Mouse (Mus musculus) lung, postnatal 25 days (tissue): Measurements from ENCODE around the gene Kif3a.

Experiments used
- DNase-seq: peaks from one replicate; pipeline ENCODE4 v3.0.0; 2022; ENCODE audit warnings: low spot score

Gene Kif3a

DNA sequence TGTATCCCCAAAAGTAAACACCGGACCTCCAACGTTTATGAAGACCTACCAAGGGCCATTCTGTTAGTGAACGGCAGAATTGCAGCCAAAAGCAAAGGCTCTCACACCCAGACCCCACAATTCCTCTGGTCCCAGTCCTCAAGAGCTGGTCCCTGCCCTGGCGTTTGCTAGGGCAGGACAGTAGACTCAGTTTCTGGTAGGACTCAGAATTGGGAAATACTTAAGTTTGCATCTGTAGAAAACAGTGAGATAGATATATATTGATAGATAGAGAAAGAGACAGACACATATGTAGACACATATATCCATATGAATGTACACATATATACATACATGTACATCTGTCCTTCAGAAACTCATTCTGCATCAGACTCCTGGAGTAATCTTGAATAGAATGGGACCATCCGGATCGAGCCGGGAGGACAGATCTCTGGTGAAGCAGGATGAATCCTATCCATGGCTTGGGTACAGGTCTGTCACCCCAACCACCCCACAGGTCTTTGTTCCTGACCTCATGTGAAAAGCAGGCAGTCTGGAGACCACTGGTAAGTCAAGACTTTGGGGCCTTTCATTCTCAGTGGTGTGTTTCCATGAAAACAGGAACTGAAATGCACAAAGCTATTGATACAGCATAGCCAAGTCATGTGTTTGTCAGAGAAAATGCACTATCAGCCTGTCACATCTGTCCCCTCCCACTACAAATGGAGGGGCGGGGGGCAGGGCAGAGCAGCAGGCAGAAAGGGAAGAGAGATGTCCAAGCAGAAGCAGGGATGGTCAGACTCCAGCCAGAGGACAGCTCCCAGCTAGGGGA lies 49.8 kb downstream of the Kif3a start:
- DNase-seq, result no peak

DNA sequence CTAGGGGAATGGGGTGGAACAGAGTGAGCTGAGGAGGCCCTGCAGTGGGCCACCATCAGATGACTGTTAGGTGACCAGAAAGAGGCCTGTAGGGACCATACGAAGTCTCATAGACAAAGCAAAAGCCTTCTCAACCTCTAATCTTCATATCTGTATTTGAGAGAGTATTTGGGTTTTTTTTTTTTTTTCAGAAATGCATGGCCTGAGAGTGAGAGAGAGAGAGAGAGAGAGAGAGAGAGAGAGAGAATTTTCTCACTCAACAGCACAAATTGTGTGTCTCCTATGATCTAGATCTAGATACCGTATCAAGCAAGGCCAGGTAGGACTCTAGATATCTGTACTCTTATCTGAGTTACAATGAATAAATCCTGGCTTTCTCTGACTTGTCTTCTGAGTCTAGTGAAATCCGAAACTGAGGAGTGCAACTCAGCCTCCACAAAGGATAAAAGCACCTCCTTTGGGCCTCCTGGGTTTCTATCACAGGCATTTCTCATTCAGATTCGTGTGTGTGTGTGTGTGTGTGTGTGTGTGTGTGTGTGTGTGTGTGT lies 50.5 kb downstream of the Kif3a start:
- DNase-seq, result no peak

DNA sequence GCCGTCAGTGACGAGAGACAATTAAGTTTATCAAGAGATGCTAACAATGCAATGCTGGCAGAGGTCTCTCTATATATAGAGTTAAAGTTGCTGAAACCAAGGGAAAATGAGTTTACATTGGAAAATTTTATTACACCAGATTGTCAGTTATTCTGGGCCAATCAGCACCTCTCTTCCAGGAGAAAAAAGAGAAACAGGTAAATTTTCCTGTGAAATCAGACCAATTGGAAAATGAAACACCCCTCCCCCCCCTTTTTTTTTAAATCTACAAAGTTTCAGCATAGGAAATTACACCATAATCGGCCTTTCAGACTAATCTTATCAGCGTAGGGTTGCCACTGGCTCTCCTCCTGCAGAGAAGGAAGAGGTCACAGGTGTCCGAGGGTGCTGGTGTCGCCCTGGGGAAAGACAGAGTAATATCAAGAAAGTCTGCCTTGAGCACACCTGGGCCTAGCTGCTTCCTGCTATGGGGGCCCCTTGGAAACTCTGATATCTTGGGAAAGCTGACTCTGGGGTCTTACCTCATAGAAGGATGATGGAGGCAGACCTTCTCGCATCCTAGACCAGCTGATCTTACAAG lies 51.5 kb downstream of the Kif3a start, which contains the start of gene Il4:
TSS of gene Il4 (minus strand) at position 51 of the 580 bp plus-strand sequence.
- DNase-seq, result no peak

DNA sequence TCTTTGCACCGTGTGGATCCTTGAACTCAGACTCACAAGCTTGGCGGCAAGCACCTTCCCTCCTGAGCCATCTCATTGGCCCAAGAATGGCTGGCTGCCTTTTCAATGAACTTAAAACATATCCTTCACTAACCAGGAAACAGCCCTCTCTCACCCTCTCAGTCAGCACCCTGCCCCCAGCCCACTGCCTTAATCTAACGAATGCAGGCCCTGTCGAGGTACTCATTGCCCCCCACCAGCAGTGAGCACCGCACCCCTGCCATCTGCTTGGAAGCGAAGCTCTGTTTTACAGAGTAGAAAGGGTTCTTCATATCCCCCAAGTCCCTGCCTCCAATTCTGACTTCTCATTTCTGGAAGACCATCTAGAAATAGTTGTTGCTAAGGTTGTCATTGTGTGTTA lies 52.2 kb downstream of the Kif3a start:
- DNase-seq, result no peak

DNA sequence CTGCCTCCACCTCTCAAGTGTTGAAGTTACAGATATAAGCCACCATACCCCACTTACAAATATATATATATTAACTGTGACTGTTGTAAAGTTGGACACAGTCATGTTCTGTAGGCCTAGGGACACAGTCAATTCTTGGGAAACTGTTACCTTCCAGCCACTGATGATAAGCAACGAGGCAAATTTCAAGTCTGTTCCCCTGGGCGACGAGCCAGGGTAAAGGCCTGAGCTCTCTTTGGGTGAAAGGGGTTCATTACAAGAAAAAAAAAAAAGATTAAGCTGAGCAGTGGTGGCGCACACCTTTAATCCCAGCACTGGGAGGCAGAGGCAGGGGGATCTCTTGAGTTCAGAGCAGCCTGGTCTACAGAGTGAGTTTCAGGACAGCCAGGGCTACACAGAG lies 52.9 kb downstream of the Kif3a start:
- DNase-seq, result no peak

DNA sequence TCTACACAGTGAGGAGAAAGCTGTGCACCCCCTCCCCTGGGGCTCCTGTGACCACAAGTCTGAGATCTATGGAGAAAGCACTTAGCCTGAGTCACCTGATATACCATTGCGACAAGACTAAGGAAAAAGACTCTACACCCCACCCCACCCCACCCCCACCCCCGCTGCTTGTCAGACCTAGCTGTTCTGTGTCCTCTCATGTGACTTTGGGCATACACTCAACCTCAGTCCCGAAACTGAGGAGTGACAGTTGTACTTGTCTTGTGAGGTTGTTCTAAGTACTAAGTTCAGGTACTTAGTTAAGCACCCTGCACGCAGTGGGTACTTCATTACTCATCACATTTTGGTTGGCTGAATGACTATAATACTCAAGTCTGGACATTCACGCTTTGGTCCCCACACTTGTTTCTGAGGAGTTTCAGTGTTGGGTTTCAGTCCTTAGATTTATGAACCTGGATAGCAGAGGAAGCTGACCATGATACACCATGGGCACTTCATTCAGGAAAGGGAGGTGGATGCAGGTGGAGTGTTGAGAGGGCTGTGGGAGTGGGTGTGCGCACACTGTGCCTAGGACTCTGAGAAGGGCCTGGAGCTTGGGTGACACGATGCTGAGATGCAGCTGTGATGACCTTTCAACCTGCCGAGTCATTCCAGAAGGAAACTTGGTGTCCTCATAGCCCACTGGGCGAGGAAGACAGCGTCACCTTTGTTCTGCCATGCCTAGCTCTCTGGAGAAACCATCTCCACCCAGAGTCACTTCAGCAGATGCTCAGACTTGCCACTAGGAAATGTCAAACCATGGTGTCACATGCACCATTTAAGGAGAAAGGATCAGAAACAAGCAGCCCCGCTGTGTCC lies 54.6 kb downstream of the Kif3a start:
- no peak for DNase-seq

DNA sequence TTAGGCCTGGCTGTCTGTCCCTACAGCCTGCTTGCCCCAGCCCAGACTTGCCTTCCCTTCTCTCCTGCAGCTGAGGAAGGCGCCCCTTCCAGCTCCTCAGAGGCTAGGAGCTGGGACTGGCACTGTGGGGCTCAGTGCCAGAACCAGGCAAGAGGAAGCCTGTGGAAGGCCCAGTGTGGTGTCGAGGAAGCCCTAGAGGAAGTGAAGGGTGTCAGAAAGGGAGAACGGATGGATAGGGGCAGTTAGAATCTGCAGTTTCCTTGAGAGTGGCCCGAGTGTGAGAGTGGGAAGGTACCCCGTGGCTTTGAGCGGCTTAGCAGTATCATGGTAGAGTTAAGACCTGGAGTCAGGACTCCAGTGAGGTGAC lies 55.2 kb downstream of the Kif3a start:
- no peak for DNase-seq

DNA sequence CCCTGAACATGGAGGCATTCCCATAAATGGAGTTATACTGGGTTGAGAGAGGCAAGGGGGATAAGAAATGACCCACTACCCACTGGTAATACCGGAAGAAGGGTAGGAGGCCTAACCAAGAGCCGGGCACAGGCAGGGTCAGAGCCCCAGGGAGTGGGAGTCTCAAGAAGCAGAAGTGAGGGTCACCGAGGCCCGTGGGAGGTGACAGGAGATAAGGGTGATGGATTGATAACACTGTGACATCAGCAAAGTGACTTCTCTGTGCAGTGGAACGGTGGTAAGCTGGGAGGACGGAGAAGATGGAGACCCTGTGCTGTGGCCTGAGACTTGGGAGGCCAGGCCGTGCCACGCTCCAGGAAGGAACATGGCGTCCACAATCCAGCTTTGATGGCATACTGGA lies 56.4 kb downstream of the Kif3a start:
- no peak for DNase-seq

DNA sequence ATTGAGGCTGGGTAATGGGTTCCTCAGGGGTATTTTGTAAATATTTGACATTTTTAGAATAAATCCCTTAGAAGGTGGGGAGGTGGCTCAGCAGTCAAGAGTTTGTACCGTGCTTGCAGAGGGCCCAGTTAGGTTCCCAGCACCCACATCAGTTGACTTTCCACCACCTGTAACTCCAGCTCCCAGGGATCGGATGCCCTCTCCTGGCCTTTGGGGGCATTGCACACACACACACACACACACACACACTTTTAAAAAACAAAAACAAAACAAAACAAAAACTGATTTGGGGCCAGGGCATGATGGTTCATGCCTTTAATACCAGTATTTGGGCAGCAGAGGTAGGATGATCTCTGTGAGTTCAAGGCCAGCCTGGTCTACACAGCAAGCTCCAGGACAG lies 56.9 kb downstream of the Kif3a start:
- no peak for DNase-seq

DNA sequence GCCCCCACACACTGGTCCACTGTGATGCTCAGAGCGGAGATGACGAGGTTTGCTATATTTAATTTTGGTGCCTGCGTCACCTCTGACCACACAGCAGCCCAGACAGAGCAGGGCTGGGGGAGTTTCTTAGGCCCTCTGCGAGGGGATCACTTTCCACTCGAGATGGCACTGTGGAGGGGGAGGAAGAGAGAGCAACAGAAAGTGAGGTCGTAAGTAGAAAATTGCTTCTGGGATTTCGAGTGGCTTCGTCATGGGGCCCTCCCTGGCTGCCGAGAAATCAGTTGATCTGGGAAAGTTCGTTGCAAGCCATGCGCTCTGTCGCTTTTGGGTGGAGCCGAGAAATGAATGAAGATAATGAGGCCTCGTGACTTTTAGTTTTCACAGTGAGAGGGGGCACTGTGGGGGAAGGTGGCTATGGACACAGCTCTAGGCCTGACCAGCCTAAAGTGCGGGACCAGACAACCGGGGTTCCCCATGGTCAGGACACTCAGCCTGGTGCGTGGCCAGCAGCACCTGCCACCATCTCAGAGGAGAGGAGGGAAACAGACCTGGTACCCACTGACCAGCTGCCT lies 59.7 kb downstream of the Kif3a start:
- no peak for DNase-seq

DNA sequence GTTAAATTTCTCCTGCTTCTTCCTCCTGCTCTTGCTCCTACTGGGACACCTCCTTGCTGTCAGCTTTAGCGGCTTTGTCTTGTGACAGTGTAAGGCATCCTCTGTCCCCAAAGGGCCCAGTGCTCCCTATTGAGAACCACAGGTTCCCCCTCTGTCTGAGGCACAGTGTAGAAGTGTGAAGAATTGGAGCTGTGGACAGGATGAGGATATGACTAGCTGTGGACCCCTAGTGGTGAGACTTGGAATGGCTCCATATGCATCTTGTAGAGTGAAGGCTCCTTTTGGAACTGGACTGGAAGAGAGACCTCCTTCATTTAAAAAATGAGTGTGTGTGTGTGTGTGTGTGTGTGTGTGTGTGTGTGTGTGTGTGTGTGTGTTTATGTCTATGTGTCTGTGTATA lies 60.7 kb downstream of the Kif3a start:
- peak; percentile 69 for DNase-seq

DNA sequence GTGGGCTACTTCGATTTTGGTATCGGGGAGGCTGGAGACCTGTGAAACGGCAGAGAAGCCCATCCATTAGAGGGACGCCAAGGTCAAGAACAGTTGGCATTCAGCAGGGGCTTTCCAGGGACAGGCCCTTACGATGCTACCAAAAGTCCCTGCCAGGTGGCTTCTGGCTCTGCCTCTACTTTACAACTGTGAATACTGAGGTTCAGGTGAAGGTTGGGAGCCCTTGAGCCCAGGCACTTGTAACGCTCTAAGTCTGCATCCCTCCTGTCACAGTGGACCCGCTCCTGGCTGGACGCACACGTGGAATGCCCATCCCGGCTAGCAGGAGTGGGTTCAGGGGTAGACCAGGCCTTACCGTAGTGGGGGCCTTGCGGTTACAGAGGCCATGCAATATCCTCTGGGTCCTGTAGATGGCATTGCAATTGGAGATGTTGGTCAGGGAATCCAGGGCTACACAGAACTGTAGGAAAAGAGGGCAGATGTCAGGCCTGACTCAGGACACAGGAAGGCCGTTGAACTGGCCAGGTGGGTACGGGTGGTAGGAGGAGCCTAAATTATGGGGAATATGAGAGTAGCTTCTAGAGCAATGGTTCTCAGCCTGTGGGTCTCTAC lies 65.0 kb downstream of the Kif3a start:
- DNase-seq, result no peak

DNA sequence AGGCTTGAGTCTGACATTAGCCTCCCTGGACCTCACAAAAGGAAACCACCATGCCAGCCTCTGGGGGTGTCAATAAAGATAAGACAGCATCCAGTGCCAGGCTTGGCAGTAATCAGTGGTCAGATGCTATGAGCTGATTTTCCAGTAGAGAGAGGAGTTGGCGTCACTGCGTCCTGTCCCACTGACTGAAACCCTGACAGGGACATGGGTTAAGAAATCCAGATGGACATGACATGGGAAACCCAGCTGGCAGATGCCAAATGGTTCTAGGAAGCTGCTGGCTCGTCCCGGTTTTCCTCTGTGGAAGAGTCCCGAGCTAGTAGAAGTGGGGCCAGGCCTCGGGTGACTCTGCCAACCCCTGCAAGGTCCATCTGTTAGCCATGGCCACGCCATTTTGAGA lies 66.5 kb downstream of the Kif3a start:
- DNase-seq, result no peak

DNA sequence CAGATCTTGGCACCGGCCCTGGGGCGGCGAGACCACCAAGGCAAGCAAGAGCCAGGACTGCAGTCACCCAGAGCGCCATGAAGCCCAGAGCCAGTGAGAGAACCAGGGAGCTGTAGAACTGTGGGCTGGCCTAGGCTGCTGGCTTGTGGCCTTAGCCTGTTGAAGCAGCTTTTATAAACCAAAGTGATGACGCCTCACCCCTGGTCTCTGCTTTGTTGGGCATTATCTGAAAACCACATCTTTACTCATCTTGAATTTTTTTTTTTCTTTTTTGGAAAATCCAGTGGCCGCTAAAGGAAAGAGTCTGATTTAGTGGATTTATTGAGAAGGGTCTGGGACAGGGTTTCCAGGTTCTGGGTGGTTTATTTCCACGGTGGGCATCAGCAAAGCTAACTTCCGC lies 67.4 kb downstream of the Kif3a start, which contains the start of gene Il13:
TSS of gene Il13 (minus strand) at position 147 of the 400 bp plus-strand sequence.
- DNase-seq, result no peak

DNA sequence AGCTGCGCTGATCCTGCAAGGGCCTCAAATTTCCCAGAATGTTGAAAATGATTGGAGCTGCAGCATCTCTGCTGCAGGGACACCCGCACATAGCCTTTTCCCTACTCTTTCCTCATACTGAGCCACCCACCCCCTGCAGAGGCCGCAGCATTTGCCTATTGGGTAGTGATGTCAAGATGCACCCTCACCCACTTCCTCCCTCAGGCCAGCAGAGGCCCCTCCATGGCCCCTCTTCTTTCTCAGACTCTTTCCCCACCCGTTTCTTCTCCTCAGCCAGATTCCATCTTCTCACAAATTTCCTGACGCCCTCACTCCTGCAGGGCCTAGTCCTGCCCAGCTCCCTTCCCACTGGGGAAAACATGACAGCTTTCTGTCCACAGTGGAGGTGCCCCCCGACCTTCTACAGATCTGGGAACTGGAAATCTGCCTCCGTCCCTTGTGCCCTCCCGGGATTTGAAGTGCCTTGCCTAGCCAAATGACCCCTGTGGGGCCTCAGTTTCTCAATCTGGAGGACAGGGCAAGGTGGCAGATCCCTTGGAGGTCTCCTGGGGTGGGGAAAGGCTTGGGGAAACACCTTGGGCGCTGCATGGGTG lies 68.5 kb downstream of the Kif3a start:
- DNase-seq, result no peak

DNA sequence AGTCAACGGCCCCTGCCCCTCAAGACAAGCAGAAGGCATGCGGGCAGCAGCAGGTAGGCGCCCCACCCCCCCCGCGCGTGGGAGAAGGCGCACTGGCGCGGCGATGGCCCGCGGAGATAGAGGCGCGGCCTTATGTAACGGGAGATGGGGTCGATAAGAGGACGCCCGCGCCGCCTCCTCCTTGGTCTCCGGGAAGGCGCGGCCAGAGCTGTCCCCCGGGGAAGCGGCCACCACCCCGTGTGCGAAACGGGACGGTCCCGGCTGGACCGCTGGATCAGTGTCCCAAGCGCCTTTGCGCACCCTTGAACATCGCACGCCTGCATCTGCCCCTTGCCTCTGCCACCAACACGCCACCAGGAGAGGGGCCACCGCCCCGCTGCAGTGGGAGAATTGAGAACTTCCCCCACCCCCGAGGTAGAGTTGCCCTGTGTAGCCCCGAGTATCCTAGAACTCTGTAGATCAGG lies 69.0 kb downstream of the Kif3a start:
- DNase-seq, result no peak

DNA sequence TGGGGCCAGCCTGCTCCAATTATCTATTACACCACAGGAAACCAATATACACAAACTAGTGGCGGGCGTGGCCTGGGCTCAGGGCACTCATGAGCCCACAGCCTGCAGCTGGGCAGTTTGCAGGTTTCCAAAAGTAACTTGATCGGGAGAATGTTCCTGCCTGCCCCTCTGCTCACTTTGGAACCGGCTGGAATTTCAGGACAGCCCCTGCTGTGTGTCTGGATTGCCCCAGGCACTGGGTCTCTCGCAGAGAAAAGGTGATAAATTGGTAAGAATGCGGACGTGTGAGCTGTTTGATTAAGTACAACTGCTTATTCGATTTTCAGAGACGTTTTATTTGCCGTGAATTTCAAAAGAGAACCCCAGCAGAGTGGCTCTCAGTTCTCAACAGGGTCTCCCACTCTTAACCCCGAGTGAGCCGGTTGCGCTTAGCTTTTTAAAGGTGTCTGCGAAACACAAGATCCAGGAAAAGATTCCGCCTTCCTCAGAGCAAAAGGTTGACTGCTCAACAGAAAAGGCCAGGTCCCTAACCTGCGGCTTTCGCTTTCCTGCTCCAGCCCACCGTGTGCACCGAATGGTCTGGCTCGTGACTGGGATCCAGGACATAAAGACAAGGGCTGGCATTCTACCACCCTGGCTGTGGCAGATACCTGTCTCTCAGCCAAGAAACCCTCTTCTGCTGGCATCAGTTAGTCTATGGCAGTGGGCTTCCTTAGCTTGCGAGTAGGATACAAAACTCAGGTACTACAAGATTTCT lies 70.0 kb downstream of the Kif3a start:
- no peak for DNase-seq

DNA sequence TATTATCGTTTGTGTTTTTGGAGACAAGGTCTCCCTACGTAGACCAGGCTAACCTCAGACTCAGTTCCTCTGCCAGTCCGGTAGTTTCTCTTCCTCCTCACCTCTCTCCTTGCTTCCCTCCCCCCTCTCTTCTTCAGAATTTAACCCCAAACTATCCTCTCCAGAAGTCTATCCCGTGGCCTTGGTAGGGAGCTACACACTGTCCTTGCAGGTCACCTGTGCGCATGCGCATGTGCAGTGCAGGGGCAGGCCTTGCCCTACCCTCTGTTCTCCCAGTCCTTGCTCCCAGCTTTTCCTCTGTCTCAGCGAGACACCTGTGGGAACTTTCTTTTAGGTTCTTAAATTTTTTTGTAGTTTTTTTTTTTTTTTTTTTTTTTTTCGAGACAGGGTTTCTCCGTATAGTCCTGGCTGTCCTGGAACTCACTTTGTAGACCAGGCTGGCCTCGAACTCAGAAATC lies 70.7 kb downstream of the Kif3a start:
- DNase-seq, result no peak

DNA sequence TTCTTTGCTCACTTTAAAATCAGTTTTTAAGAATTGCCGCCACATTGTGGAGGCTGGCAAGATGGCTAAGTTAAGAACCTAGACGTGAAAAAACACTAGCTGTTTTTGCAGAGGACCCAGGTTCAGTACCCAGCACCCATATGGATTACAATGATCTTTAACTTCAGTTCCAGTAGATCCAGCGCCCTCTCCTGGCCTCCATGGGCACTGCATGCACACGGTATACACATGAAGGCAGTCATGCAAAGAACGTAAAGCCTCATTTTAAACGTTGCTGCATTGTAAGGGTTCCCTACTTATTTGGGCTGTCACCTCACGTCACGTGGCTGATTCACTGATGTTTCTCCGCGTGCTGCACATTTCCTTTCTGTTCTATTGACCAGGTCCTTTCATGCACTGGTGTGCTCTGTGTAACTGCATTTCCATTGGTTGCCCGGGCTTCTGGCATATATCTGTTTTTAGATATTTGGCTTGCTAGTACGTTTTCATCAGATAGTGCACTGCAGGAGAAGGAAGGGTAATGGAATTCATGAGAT lies 75.6 kb downstream of the Kif3a start:
- DNase-seq, result no peak

DNA sequence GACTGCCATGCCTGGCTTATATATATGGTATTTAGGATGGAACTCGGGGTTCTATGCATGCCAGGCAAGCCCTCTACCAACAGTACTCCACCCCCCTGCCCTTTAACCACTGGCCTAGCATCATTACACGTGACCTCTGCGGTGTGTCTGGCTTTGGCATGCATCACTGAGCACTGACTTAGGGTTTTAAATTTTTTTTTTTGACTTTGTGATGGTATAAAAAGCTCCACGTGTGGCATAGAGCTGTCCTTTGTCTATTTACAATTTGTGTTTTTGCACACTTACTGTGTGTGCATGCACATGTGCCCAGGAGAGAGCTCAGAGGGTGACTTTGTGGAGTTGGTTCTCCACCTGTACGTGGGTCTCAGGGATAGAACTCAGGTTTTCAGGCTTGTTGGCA lies 76.8 kb downstream of the Kif3a start:
- DNase-seq, result no peak
